Mouse (Mus musculus) CH12F3 (cell line): Measurements from ENCODE around the gene Ppm1h.

ENCODE experiments used
- in situ Hi-C: fragments of 300-500 bp; cut with MboI; formaldehyde crosslinking; loops from 2 replicates; pipeline ENCODE4 v1.14.3; 2020; ENCODE audit warnings: low sequenced_read_pairs

Ppm1h gene

GRCm38 (mm10) chr10:122807127-122808105 lies 128.9 kb downstream of the Ppm1h start:
- in situ Hi-C loops, result loop anchor here (10.0 kb wide), 2 partner anchors 197 to 277 kb away; no protein-coding TSS in a partner anchor

- in situ Hi-C loops, result loop anchor here (10.0 kb wide), 2 partner anchors 197 to 277 kb away; no protein-coding TSS in a partner anchor
Measured at GRCm38 (mm10) chr10:122808186-122808585, 129.6 kb downstream of the Ppm1h start.

- in situ Hi-C loops, result loop anchor here (10.0 kb wide), 2 partner anchors 195 to 275 kb away; no protein-coding TSS in a partner anchor
Measured at GRCm38 (mm10) chr10:122809851-122810250, 131.3 kb downstream of the Ppm1h start.

- in situ Hi-C loops, result no loop called here
Measured at GRCm38 (mm10) chr10:122815094-122815493, 136.5 kb downstream of the Ppm1h start.

GRCm38 (mm10) chr10:122817741-122818140 lies 139.2 kb downstream of the Ppm1h start:
- in situ Hi-C loops, result no loop called here

GRCm38 (mm10) chr10:122819808-122820207 lies 141.2 kb downstream of the Ppm1h start:
- in situ Hi-C loops, result no loop called here

- in situ Hi-C loops, result no loop called here
Measured at GRCm38 (mm10) chr10:122821549-122821948, 143.0 kb downstream of the Ppm1h start.

- in situ Hi-C loops, result no loop called here
Measured at GRCm38 (mm10) chr10:122823642-122824041, 145.1 kb downstream of the Ppm1h start.

- in situ Hi-C loops, result no loop called here
Measured at GRCm38 (mm10) chr10:122826696-122827331, 148.3 kb downstream of the Ppm1h start.

- in situ Hi-C loops, result no loop called here
Measured at GRCm38 (mm10) chr10:122827719-122828414, 149.3 kb downstream of the Ppm1h start.

GRCm38 (mm10) chr10:122829801-122830217 lies 151.2 kb downstream of the Ppm1h start:
- in situ Hi-C loops, result no loop called here

GRCm38 (mm10) chr10:122830638-122831037 lies 152.1 kb downstream of the Ppm1h start:
- in situ Hi-C loops, result no loop called here

GRCm38 (mm10) chr10:122842014-122842413 lies 163.5 kb downstream of the Ppm1h start:
- in situ Hi-C loops, result no loop called here

- in situ Hi-C loops, result no loop called here
Measured at GRCm38 (mm10) chr10:122842961-122843360, 164.4 kb downstream of the Ppm1h start.

- in situ Hi-C loops, result no loop called here
Measured at GRCm38 (mm10) chr10:122845471-122845870, 166.9 kb downstream of the Ppm1h start.

GRCm38 (mm10) chr10:122846476-122846875 lies 167.9 kb downstream of the Ppm1h start:
- in situ Hi-C loops, result no loop called here

- in situ Hi-C loops, result no loop called here
Measured at GRCm38 (mm10) chr10:122848020-122848457, 169.5 kb downstream of the Ppm1h start.

- in situ Hi-C loops, result no loop called here
Measured at GRCm38 (mm10) chr10:122851267-122852160, 173.0 kb downstream of the Ppm1h start.

- in situ Hi-C loops, result no loop called here
Measured at GRCm38 (mm10) chr10:122854571-122854970, 176.0 kb downstream of the Ppm1h start.

- in situ Hi-C loops, result no loop called here
Measured at GRCm38 (mm10) chr10:122855149-122855548, 176.6 kb downstream of the Ppm1h start.
